Mouse (Mus musculus): ENCODE results near the gene Adamtsl1.

DNA sequence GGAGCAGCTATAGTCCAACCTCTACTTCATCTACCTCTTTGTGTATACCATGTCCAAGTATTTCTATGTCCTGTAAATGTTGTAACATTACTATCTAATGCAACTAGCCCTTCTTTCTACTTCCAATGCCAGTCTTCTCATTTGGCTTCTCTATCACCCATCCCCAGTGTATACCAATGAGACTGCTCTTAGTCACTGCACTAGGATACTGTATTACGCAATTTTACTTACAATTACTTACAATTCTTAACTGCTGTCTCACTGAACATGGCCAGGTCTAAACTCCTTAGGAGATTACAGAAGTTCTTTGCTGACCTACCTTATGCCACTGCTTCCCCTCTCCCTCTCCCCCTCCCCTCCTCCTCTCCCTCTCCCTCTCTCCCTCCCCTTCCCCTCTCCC is 505.0 kb downstream of the Adamtsl1 start:
- TF ChIP-seq CTCF (IDR thresholded peaks at IDR 0.05; ENCODE audit: control insufficient read depth, insufficient read depth, low read length) = no peak
- no peak for TF ChIP-seq POLR2A (IDR thresholded peaks at IDR 0.05; ENCODE audit: borderline replicate concordance, control insufficient read depth, low read depth, low read length)

Data from bone marrow, adult 2 months (tissue).